Mouse (Mus musculus): ENCODE results near the gene Son. TPM values are rescaled to one million over a fixed set of nuclear protein-coding genes. Genes with fewer than 3 reads are reported as not detected.

The Son gene
- polyA plus RNA-seq (2015; fragmentation: Nextera tagmentation; extraction: Ambion mirVana), result 89.8 and 98.8 TPM in 2 replicates

GRCm38 (mm10) chr16:91647461-91648219, at the start of gene Son:
TSS of gene Son (plus strand) at chr16:91647506.
- Histone ChIP-seq H3K27me3 (ENCODE audit: control insufficient read depth, insufficient read depth, low read length) (no peaks in the 10 kb centered on the region), H3K9ac (ENCODE audit: low read length) (peak within 1 kb of the TSS; percentile 94), H3K4me1 (ENCODE audit: control insufficient read depth, insufficient read depth, low read length) (peaks cover 7% of the 10 kb centered on the region), H3K9me3 (replicated peaks; ENCODE audit: control insufficient read depth, low read length) (no peaks in the 10 kb centered on the region), H3K36me3 (ENCODE audit: control insufficient read depth, insufficient read depth, low read length) (peaks cover 11% of the 10 kb centered on the region), H3K27ac (ENCODE audit: low read length) (peak within 1 kb of the TSS; percentile 100), H3K4me3 (replicated peaks; ENCODE audit: low read length) (peak within 1 kb of the TSS; percentile 79), H3K4me2 (ENCODE audit: low read depth, low read length) (peak within 1 kb of the TSS; percentile 99)
- peak; percentile 96 for ATAC-seq (ENCODE audit: insufficient read depth, low FRiP score)
- under 1% methylated on average over 69 of the region's 70 CpGs for WGBS

GRCm38 (mm10) chr16:91597672-91598010, 49.7 kb upstream of the Son start, which contains the start of gene Tmem50b:
TSS of gene Tmem50b (minus strand) at chr16:91597800.
- Histone ChIP-seq H3K9me3 (replicated peaks; ENCODE audit: control insufficient read depth, low read length) (no peaks in the 10 kb centered on the region), H3K27ac (ENCODE audit: low read length) (peak within 1 kb of the TSS; percentile 53), H3K9ac (ENCODE audit: low read length) (peak within 1 kb of the TSS; percentile 76), H3K4me3 (replicated peaks; ENCODE audit: low read length) (peak within 1 kb of the TSS; percentile 70), H3K4me1 (ENCODE audit: control insufficient read depth, insufficient read depth, low read length) (peaks cover 15% of the 10 kb centered on the region), H3K4me2 (ENCODE audit: low read depth, low read length) (peak within 1 kb of the TSS; percentile 80), H3K36me3 (ENCODE audit: control insufficient read depth, insufficient read depth, low read length) (no peaks in the 10 kb centered on the region), H3K27me3 (ENCODE audit: control insufficient read depth, insufficient read depth, low read length) (no peaks in the 10 kb centered on the region; the same call in 1 of the 2 replicates)
- under 1% methylated on average over 33 of the region's 34 CpGs for WGBS
- ATAC-seq (ENCODE audit: insufficient read depth, low FRiP score), result peak; percentile 100

- Histone ChIP-seq H3K4me2 (ENCODE audit: low read depth, low read length) (no peak overlapping the region), H3K4me3 (replicated peaks; ENCODE audit: low read length) (no peak overlapping the region), H3K27ac (ENCODE audit: low read length) (no peak overlapping the region), H3K27me3 (ENCODE audit: control insufficient read depth, insufficient read depth, low read length) (no peaks in the 10 kb centered on the region; the same call in 1 of the 2 replicates), H3K9ac (ENCODE audit: low read length) (no peak overlapping the region), H3K36me3 (ENCODE audit: control insufficient read depth, insufficient read depth, low read length) (no peaks in the 10 kb centered on the region), H3K4me1 (ENCODE audit: control insufficient read depth, insufficient read depth, low read length) (peaks cover 15% of the 10 kb centered on the region), H3K9me3 (replicated peaks; ENCODE audit: control insufficient read depth, low read length) (no peaks in the 10 kb centered on the region)
- ATAC-seq (ENCODE audit: insufficient read depth, low FRiP score), result no peak
These were observed 48.1 kb upstream of the Son start for GRCm38 (mm10) chr16:91599242-91599641.

GRCm38 (mm10) chr16:91601081-91601480, 46.2 kb upstream of the Son start:
- no peak overlapping the region for H3K9ac ChIP-seq (ENCODE audit: low read length)
- no peaks in the 10 kb centered on the region for H3K36me3 ChIP-seq (ENCODE audit: control insufficient read depth, insufficient read depth, low read length)
- ATAC-seq (ENCODE audit: insufficient read depth, low FRiP score), result no peak
- H3K4me3 ChIP-seq (replicated peaks; ENCODE audit: low read length), result no peak overlapping the region
- peaks cover 15% of the 10 kb centered on the region for H3K4me1 ChIP-seq (ENCODE audit: control insufficient read depth, insufficient read depth, low read length)
- no peak overlapping the region for H3K4me2 ChIP-seq (ENCODE audit: low read depth, low read length)
- H3K27me3 ChIP-seq (ENCODE audit: control insufficient read depth, insufficient read depth, low read length), result no peaks in the 10 kb centered on the region; the same call in 1 of the 2 replicates
- 42% methylated on average over 4 of the region's 4 CpGs for WGBS
- H3K27ac ChIP-seq (ENCODE audit: low read length), result no peak overlapping the region
- H3K9me3 ChIP-seq (replicated peaks; ENCODE audit: control insufficient read depth, low read length), result no peaks in the 10 kb centered on the region

GRCm38 (mm10) chr16:91601693-91602092, 45.6 kb upstream of the Son start:
- H3K27me3 ChIP-seq (ENCODE audit: control insufficient read depth, insufficient read depth, low read length), result no peaks in the 10 kb centered on the region; the same call in 1 of the 2 replicates

GRCm38 (mm10) chr16:91605156-91605555, 42.1 kb upstream of the Son start:
- no peak overlapping the region for H3K9ac ChIP-seq (ENCODE audit: low read length)
- no peaks in the 10 kb centered on the region for H3K27me3 ChIP-seq (ENCODE audit: control insufficient read depth, insufficient read depth, low read length)
- H3K4me1 ChIP-seq (ENCODE audit: control insufficient read depth, insufficient read depth, low read length), result peaks cover 6% of the 10 kb centered on the region; the same call in 1 of the 2 replicates
- H3K9me3 ChIP-seq (replicated peaks; ENCODE audit: control insufficient read depth, low read length), result 0 out of 2 replicates have a peak, but pooled peaks cover 3% of the 10 kb centered on the region
- H3K4me3 ChIP-seq (replicated peaks; ENCODE audit: low read length), result no peak overlapping the region
- H3K36me3 ChIP-seq (ENCODE audit: control insufficient read depth, insufficient read depth, low read length), result no peaks in the 10 kb centered on the region
- no peak overlapping the region for H3K4me2 ChIP-seq (ENCODE audit: low read depth, low read length)
- no peak for ATAC-seq (ENCODE audit: insufficient read depth, low FRiP score)
- WGBS, result 77% methylated on average over 6 of the region's 6 CpGs
- H3K27ac ChIP-seq (ENCODE audit: low read length), result no peak overlapping the region

More at GRCm38 (mm10) chr16:91601693-91602092, 45.6 kb upstream of the Son start:
- Histone ChIP-seq H3K27ac (ENCODE audit: low read length) (no peak overlapping the region), H3K4me2 (ENCODE audit: low read depth, low read length) (no peak overlapping the region), H3K9ac (ENCODE audit: low read length) (no peak overlapping the region), H3K9me3 (replicated peaks; ENCODE audit: control insufficient read depth, low read length) (no peaks in the 10 kb centered on the region), H3K4me3 (replicated peaks; ENCODE audit: low read length) (no peak overlapping the region), H3K4me1 (ENCODE audit: control insufficient read depth, insufficient read depth, low read length) (peaks cover 10% of the 10 kb centered on the region), H3K36me3 (ENCODE audit: control insufficient read depth, insufficient read depth, low read length) (no peaks in the 10 kb centered on the region)
- WGBS, result 50% methylated on average over 9 of the region's 9 CpGs
- no peak for ATAC-seq (ENCODE audit: insufficient read depth, low FRiP score)

GRCm38 (mm10) chr16:91606958-91607357, 40.3 kb upstream of the Son start:
- H3K4me3 ChIP-seq (replicated peaks; ENCODE audit: low read length), result no peak overlapping the region
- 0 out of 2 replicates have a peak, but pooled peaks cover 3% of the 10 kb centered on the region for H3K9me3 ChIP-seq (replicated peaks; ENCODE audit: control insufficient read depth, low read length)
- no peak overlapping the region for H3K27ac ChIP-seq (ENCODE audit: low read length)
- no peak overlapping the region for H3K9ac ChIP-seq (ENCODE audit: low read length)
- ATAC-seq (ENCODE audit: insufficient read depth, low FRiP score), result no peak
- H3K4me1 ChIP-seq (ENCODE audit: control insufficient read depth, insufficient read depth, low read length), result no peaks in the 10 kb centered on the region
- H3K36me3 ChIP-seq (ENCODE audit: control insufficient read depth, insufficient read depth, low read length), result no peaks in the 10 kb centered on the region
- H3K4me2 ChIP-seq (ENCODE audit: low read depth, low read length), result no peak overlapping the region
- no peaks in the 10 kb centered on the region for H3K27me3 ChIP-seq (ENCODE audit: control insufficient read depth, insufficient read depth, low read length)
- 77% methylated on average over 8 of the region's 8 CpGs for WGBS

GRCm38 (mm10) chr16:91609501-91610245, 37.6 kb upstream of the Son start:
- H3K36me3 ChIP-seq (ENCODE audit: control insufficient read depth, insufficient read depth, low read length), result no peaks in the 10 kb centered on the region
- no peak overlapping the region for H3K27ac ChIP-seq (ENCODE audit: low read length)
- H3K4me1 ChIP-seq (ENCODE audit: control insufficient read depth, insufficient read depth, low read length), result no peaks in the 10 kb centered on the region
- no peaks in the 10 kb centered on the region for H3K27me3 ChIP-seq (ENCODE audit: control insufficient read depth, insufficient read depth, low read length)
- no peak overlapping the region for H3K4me3 ChIP-seq (replicated peaks; ENCODE audit: low read length)
- H3K9ac ChIP-seq (ENCODE audit: low read length), result no peak overlapping the region
- WGBS, result 58% methylated on average over 9 of the region's 9 CpGs
- no peak overlapping the region for H3K4me2 ChIP-seq (ENCODE audit: low read depth, low read length)
- ATAC-seq (ENCODE audit: insufficient read depth, low FRiP score), result no peak
- 0 out of 2 replicates have a peak, but pooled peaks cover 3% of the 10 kb centered on the region for H3K9me3 ChIP-seq (replicated peaks; ENCODE audit: control insufficient read depth, low read length)

- H3K36me3 ChIP-seq (ENCODE audit: control insufficient read depth, insufficient read depth, low read length), result no peaks in the 10 kb centered on the region
- 71% methylated on average over 11 of the region's 11 CpGs for WGBS
- 0 out of 2 replicates have a peak, but pooled peaks cover 3% of the 10 kb centered on the region for H3K9me3 ChIP-seq (replicated peaks; ENCODE audit: control insufficient read depth, low read length)
- H3K27me3 ChIP-seq (ENCODE audit: control insufficient read depth, insufficient read depth, low read length), result no peaks in the 10 kb centered on the region
- no peak for ATAC-seq (ENCODE audit: insufficient read depth, low FRiP score)
- no peak overlapping the region for H3K4me2 ChIP-seq (ENCODE audit: low read depth, low read length)
- no peak overlapping the region for H3K9ac ChIP-seq (ENCODE audit: low read length)
- no peak overlapping the region for H3K4me3 ChIP-seq (replicated peaks; ENCODE audit: low read length)
- H3K4me1 ChIP-seq (ENCODE audit: control insufficient read depth, insufficient read depth, low read length), result no peaks in the 10 kb centered on the region
- H3K27ac ChIP-seq (ENCODE audit: low read length), result no peak overlapping the region
These were observed 36.1 kb upstream of the Son start for GRCm38 (mm10) chr16:91611248-91611647.

Data from stomach, embryonic 16.5 days (tissue).